Mouse (Mus musculus): ENCODE data around the gene Ralgapa2. TPM values are rescaled to one million over a fixed set of nuclear protein-coding genes. Genes with fewer than 3 reads are reported as not detected.

Ralgapa2 gene
- polyA plus RNA-seq, 1 experiment: 10.7 TPM

- no peak for DNase-seq (ENCODE audit: low read depth, low spot score)
- WGBS: 3% methylated on average over 40 of the region's 40 CpGs
Measured at GRCm38 (mm10) chr2:146218161-146218691, 293.9 kb downstream of the Ralgapa2 start.

- no peak for DNase-seq (ENCODE audit: low read depth, low spot score)
- 4% methylated on average over 16 of the region's 16 CpGs for WGBS
Measured at GRCm38 (mm10) chr2:146217227-146217980, 294.7 kb downstream of the Ralgapa2 start.

GRCm38 (mm10) chr2:146216111-146217064 is 295.8 kb downstream of the Ralgapa2 start:
- no peak for DNase-seq (ENCODE audit: low read depth, low spot score)
- WGBS: 31% methylated on average over 14 of the region's 14 CpGs

- no peak for DNase-seq (ENCODE audit: low read depth, low spot score)
- 2% methylated on average over 9 of the region's 9 CpGs for WGBS
Measured at GRCm38 (mm10) chr2:146214715-146215114, 297.4 kb downstream of the Ralgapa2 start.

GRCm38 (mm10) chr2:146210968-146211367 is 301.2 kb downstream of the Ralgapa2 start:
- no peak for DNase-seq (ENCODE audit: low read depth, low spot score)
- WGBS: 68% methylated on average over 4 of the region's 4 CpGs

- 65% methylated on average over 7 of the region's 7 CpGs for WGBS
- no peak for DNase-seq (ENCODE audit: low read depth, low spot score)
Measured at GRCm38 (mm10) chr2:146197947-146198346, 314.2 kb downstream of the Ralgapa2 start.

- no peak for DNase-seq (ENCODE audit: low read depth, low spot score)
- WGBS: 86% methylated on average over 11 of the region's 11 CpGs
Measured at GRCm38 (mm10) chr2:146196126-146196525, 316.0 kb downstream of the Ralgapa2 start.

All from large intestine, adult 2 months (tissue).